Comparison of ENCODE assay signal across 20 mouse cellular contexts in the genomic region with DNA sequence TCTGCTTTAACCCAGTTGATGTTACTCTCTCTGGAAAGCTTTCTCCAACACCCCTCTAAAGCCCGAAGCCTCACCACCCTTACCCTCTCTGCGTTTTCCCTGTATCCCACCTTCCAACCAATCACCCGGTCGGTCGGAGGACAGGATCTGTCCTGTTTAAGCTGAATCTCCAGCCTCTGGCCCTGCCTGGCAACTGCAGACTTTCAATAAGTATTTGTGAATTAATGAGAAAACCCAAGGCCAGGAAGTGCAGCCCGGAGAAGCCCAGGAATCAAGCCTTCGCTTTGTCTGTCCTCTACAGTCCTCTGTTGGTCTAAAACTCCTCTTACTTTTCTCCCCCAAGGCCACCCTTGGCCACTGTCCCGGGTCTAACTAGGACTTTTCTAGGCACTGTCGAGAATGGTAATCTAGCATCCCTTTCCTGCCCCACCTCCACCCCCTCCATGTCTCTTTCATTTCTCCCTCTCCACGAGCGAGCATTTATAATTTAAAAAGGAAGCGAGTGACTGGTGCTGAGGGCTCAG. TPM values are rescaled to one million over a fixed set of nuclear protein-coding genes. Genes with fewer than 3 reads are reported as not detected.
A peak's percentile ranks its signal among the peaks of the same experiment; 100 is the strongest.
DNase-seq lines count a peak whose midpoint lies in the region; ATAC-seq lines count a peak whose summit lies in the region.
"Had no signal": no experiment of that assay in that cellular context is flagged by ENCODE, and none has a peak within 500 bp of the region (broad histone marks: within the 10 kb centered on the region; RNA-seq: fewer than 3 reads in every experiment).

No protein-coding gene starts in this region.

- no peak for ATAC-seq in forebrain, embryonic 11.5 days (replicated peaks; ENCODE audit: low FRiP score)
- ATAC-seq in forebrain, embryonic 16.5 days = no peak
- no peak for ATAC-seq in hindbrain, embryonic 11.5 days (ENCODE audit: low FRiP score)
- ATAC-seq: forebrain, embryonic 13.5 days; intestine, postnatal 0 days; midbrain, embryonic 16.5 days had no signal

- no peaks in the 10 kb centered on the region for H3K27me3 ChIP-seq in forebrain, embryonic 11.5 days (ENCODE audit: control insufficient read depth, insufficient read depth, low read length)
- H3K27me3 ChIP-seq in forebrain, embryonic 16.5 days (replicated peaks; ENCODE audit: control insufficient read depth, insufficient read depth, low read length) = no peaks in the 10 kb centered on the region
- H3K27me3 ChIP-seq in hindbrain, embryonic 10.5 days (ENCODE audit: insufficient read depth, poor library complexity, severe bottlenecking) = no peaks in the 10 kb centered on the region
- H3K27me3 ChIP-seq in hindbrain, embryonic 11.5 days (ENCODE audit: control insufficient read depth, insufficient read depth, low read length) = no peaks in the 10 kb centered on the region
- H3K27me3 ChIP-seq: forebrain, embryonic 13.5 days; hindbrain, embryonic 13.5 days; limb, embryonic 13.5 days; neural tube, embryonic 12.5 days had no signal

- no peak for DNase-seq in forebrain, embryonic 11.5 days (ENCODE audit: low spot score)
- no peak for DNase-seq in hindbrain, embryonic 10.5 days (ENCODE audit: low spot score)
- no peak for DNase-seq in hindbrain, embryonic 11.5 days (ENCODE audit: low spot score)
- peak; percentile 62 to 64 for DNase-seq in right cerebral cortex, postnatal 10 days (ENCODE audit: low spot score in 2 of 2)
- no peak for DNase-seq in right cerebral cortex, adult 18-20 months
- peak; percentile 47 for DNase-seq in adrenal gland, postnatal 25 days
- DNase-seq in yolk sac, embryonic 10.5 days (ENCODE audit: low spot score) = no peak
- DNase-seq: cerebellum, adult 8-10 months; lung, postnatal 10 days; thymus, postnatal 36 days had no signal

- H3K9ac ChIP-seq in forebrain, embryonic 11.5 days (ENCODE audit: low read length) = no peak overlapping the region
- no peak overlapping the region for H3K9ac ChIP-seq in forebrain, embryonic 16.5 days (replicated peaks; ENCODE audit: low read depth, low read length)
- no peak overlapping the region for H3K9ac ChIP-seq in hindbrain, embryonic 11.5 days (ENCODE audit: low read depth, low read length)
- H3K9ac ChIP-seq: forebrain, embryonic 13.5 days; hindbrain, embryonic 13.5 days; limb, embryonic 13.5 days; neural tube, embryonic 12.5 days had no signal

- no peaks in the 10 kb centered on the region for H3K9me3 ChIP-seq in forebrain, embryonic 11.5 days (ENCODE audit: control insufficient read depth, low read length)
- H3K9me3 ChIP-seq in forebrain, embryonic 16.5 days (ENCODE audit: control insufficient read depth, low read length) = 0 out of 2 replicates have a peak, but pooled peaks cover 2% of the 10 kb centered on the region
- no peaks in the 10 kb centered on the region for H3K9me3 ChIP-seq in hindbrain, embryonic 10.5 days
- no peaks in the 10 kb centered on the region for H3K9me3 ChIP-seq in hindbrain, embryonic 11.5 days (ENCODE audit: control insufficient read depth, low read length)
- H3K9me3 ChIP-seq: forebrain, embryonic 13.5 days; G1E; hindbrain, embryonic 13.5 days; limb, embryonic 13.5 days; neural tube, embryonic 12.5 days had no signal

- H3K4me2 ChIP-seq in forebrain, embryonic 11.5 days (ENCODE audit: low read depth, low read length, severe bottlenecking) = no peak overlapping the region
- H3K4me2 ChIP-seq in forebrain, embryonic 16.5 days (ENCODE audit: low read length) = no peak overlapping the region
- no peak overlapping the region for H3K4me2 ChIP-seq in hindbrain, embryonic 11.5 days (replicated peaks; ENCODE audit: low read depth, low read length)
- H3K4me2 ChIP-seq: forebrain, embryonic 13.5 days; hindbrain, embryonic 13.5 days; limb, embryonic 13.5 days; neural tube, embryonic 12.5 days had no signal

- no peaks in the 10 kb centered on the region for H3K4me1 ChIP-seq in forebrain, embryonic 11.5 days (replicated peaks; ENCODE audit: control insufficient read depth, insufficient read depth, low read length)
- no peaks in the 10 kb centered on the region for H3K4me1 ChIP-seq in forebrain, embryonic 16.5 days (replicated peaks; ENCODE audit: control insufficient read depth, insufficient read depth, low read length)
- no peaks in the 10 kb centered on the region; the same call in 1 of the 2 replicates for H3K4me1 ChIP-seq in hindbrain, embryonic 10.5 days (replicated peaks)
- H3K4me1 ChIP-seq in hindbrain, embryonic 11.5 days (replicated peaks; ENCODE audit: control insufficient read depth, insufficient read depth, low read length) = no peaks in the 10 kb centered on the region
- H3K4me1 ChIP-seq: forebrain, embryonic 13.5 days; hindbrain, embryonic 13.5 days; neural tube, embryonic 12.5 days had no signal

- H3K27ac ChIP-seq in forebrain, embryonic 11.5 days (ENCODE audit: low read depth, low read length) = 0 out of 2 replicates have a peak overlapping the region, but pooled peaks have one; percentile 2
- no peak overlapping the region for H3K27ac ChIP-seq in forebrain, embryonic 16.5 days (ENCODE audit: low read length)
- H3K27ac ChIP-seq in hindbrain, embryonic 10.5 days = 0 out of 2 replicates have a peak overlapping the region, but pooled peaks have one; percentile 18
- H3K27ac ChIP-seq in hindbrain, embryonic 11.5 days (ENCODE audit: low read depth, low read length) = no peak overlapping the region
- H3K27ac ChIP-seq: forebrain, embryonic 13.5 days; hindbrain, embryonic 13.5 days; left cerebral cortex, adult 2 months; limb, embryonic 13.5 days; neural tube, embryonic 12.5 days; stomach, postnatal 0 days had no signal

- H3K36me3 ChIP-seq in forebrain, embryonic 11.5 days (ENCODE audit: control insufficient read depth, insufficient read depth, low read length) = no peaks in the 10 kb centered on the region
- no peaks in the 10 kb centered on the region for H3K36me3 ChIP-seq in forebrain, embryonic 16.5 days (ENCODE audit: control insufficient read depth, insufficient read depth)
- H3K36me3 ChIP-seq in hindbrain, embryonic 10.5 days = no peaks in the 10 kb centered on the region
- no peaks in the 10 kb centered on the region for H3K36me3 ChIP-seq in hindbrain, embryonic 11.5 days (ENCODE audit: control insufficient read depth, insufficient read depth, low read length)
- H3K36me3 ChIP-seq: G1E; hindbrain, embryonic 13.5 days; limb, embryonic 13.5 days; neural tube, embryonic 12.5 days had no signal

- no peak overlapping the region for H3K4me3 ChIP-seq in forebrain, embryonic 11.5 days (ENCODE audit: low read depth, low read length)
- no peak overlapping the region for H3K4me3 ChIP-seq in forebrain, embryonic 16.5 days (replicated peaks; ENCODE audit: low read length)
- H3K4me3 ChIP-seq in hindbrain, embryonic 10.5 days = no peak overlapping the region
- H3K4me3 ChIP-seq in hindbrain, embryonic 11.5 days (ENCODE audit: low read depth, low read length) = no peak overlapping the region
- H3K4me3 ChIP-seq: forebrain, embryonic 13.5 days; hindbrain, embryonic 13.5 days; left cerebral cortex, adult 2 months; limb, embryonic 13.5 days; neural tube, embryonic 12.5 days had no signal

- WGBS in forebrain, embryonic 11.5 days = 73% methylated on average over 12 of the region's 12 CpGs
- 75% methylated on average over 12 of the region's 12 CpGs for WGBS in forebrain, embryonic 16.5 days
- WGBS in hindbrain, embryonic 10.5 days = 74% methylated on average over 12 of the region's 12 CpGs
- WGBS in hindbrain, embryonic 11.5 days = 69% methylated on average over 12 of the region's 12 CpGs

RNA-seq across cellular contexts. Expression of a gene that starts 41.4 kb away (rescaled TPM):
- polyA plus RNA-seq in forebrain, embryonic 11.5 days (2014; fragmentation: Nextera tagmentation; extraction: Ambion mirVana) = 26.3 and 32.8 TPM in 2 replicates
- polyA plus RNA-seq in forebrain, embryonic 16.5 days (2015; fragmentation: Nextera tagmentation; extraction: Ambion mirVana) = 14.1 TPM in 2 replicates
- polyA plus RNA-seq in hindbrain, embryonic 10.5 days (2016; fragmentation: Nextera tagmentation; extraction: Ambion mirVana) = 13.3 and 13.9 TPM in 2 replicates
- polyA plus RNA-seq in hindbrain, embryonic 11.5 days (2014; fragmentation: Nextera tagmentation; extraction: Ambion mirVana) = 25.3 and 26.5 TPM in 2 replicates
- total RNA-seq in adrenal gland, postnatal 25 days (2021) = 55.2 and 57.1 TPM in 2 replicates

Comparison
In these comparisons a context has a peak if more than half of its experiments do, and no peak if none do; other contexts are left out.
1. DNase-seq: peak in right cerebral cortex, postnatal 10 days (2 of 2) and adrenal gland, postnatal 25 days (single experiment); none in forebrain, embryonic 11.5 days (single experiment), hindbrain, embryonic 10.5 days (single experiment), hindbrain, embryonic 11.5 days (single experiment), right cerebral cortex, adult 18-20 months (single experiment) and yolk sac, embryonic 10.5 days (single experiment).
2. H3K27ac ChIP-seq: peak in forebrain, embryonic 11.5 days (single experiment) and hindbrain, embryonic 10.5 days (single experiment); none in forebrain, embryonic 16.5 days (single experiment) and hindbrain, embryonic 11.5 days (single experiment).